In the genomic region with DNA sequence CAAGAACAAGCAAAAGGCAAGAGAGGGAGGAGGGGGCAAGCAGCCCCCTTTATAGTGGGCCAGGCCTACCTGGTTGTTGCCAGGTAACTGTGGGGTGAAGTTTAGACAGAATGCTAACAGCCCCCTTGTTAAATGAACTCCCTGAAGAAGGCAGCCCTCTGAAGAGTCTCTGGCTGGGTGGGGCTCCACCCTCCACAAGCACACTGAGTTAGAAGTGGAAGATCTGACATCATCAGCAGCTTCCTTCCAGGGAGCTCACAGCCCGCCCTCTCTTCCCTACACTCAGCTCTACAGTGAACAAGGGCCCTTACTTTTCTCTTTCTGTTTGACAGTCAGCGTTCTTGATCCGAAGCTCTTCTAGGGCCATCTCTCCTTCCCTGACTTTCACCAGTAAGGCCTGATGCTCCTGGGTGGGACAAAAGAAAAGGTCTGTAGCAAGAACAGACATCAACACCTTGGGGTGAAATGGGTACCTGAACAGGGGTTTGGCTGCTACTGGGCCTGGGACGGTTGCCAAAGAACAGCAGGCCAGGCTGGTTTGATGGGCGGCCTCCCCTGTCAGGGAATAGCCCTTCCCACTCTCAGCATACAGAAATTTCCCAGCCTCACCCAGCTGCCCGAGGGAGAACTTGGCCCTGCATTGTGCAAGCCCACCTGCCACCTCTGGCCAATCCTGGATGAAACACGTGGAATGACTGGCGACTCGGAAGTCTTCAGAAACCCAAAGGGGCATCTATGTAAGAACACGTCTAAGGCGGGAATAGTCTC, we compare ENCODE assay signal across 13 mouse cellular contexts. TPM values are rescaled to one million over a fixed set of nuclear protein-coding genes. Genes with fewer than 3 reads are reported as not detected.
DNase-seq lines count a peak whose midpoint lies in the region; ATAC-seq and TF ChIP-seq lines count a peak whose summit lies in the region.
"Had no signal": no experiment of that assay in that cellular context is flagged by ENCODE, and none has a peak within 500 bp of the region (broad histone marks: within the 10 kb centered on the region; RNA-seq: fewer than 3 reads in every experiment).

No protein-coding gene starts in this region.

- intact Hi-C loops in heart, adult 2 months (cut with DNase I): no loop called here
- intact Hi-C loops in left cerebral cortex, postnatal 10 days (cut with DNase I): no loop called here

- no peaks in the 10 kb centered on the region for H3K79me2 ChIP-seq in heart, adult 2 months (replicated peaks; ENCODE audit: control insufficient read depth, insufficient read depth, low read length)

- no peak overlapping the region for H3K4me3 ChIP-seq in heart, adult 2 months
- H3K4me3 ChIP-seq in limb, embryonic 15.5 days: no peak overlapping the region
- H3K4me3 ChIP-seq: midbrain, embryonic 15.5 days had no signal

- ATAC-seq in CD4-positive, CD25-positive, alpha-beta regulatory T cell, adult 4 months: no peak
- ATAC-seq in limb, embryonic 15.5 days (ENCODE audit: insufficient number of reproducible peaks, low FRiP score, low TSS enrichment, low read depth): peak; percentile 88
- ATAC-seq: intestine, postnatal 0 days; midbrain, embryonic 15.5 days; Patski had no signal

- no peak overlapping the region for H3K4me2 ChIP-seq in limb, embryonic 15.5 days
- H3K4me2 ChIP-seq: midbrain, embryonic 15.5 days had no signal

- H3K27me3 ChIP-seq in heart, adult 2 months (ENCODE audit: control insufficient read depth, insufficient read depth, low read length): no peaks in the 10 kb centered on the region
- H3K27me3 ChIP-seq in limb, embryonic 15.5 days: no peaks in the 10 kb centered on the region
- H3K27me3 ChIP-seq: midbrain, embryonic 15.5 days; Patski had no signal

- peak overlapping the region; percentile 44 for H3K27ac ChIP-seq in heart, adult 2 months
- H3K27ac ChIP-seq in limb, embryonic 15.5 days: peak overlapping the region; percentile 68
- H3K27ac ChIP-seq: midbrain, embryonic 15.5 days had no signal

- no peak overlapping the region for H3K9ac ChIP-seq in heart, adult 2 months (ENCODE audit: low read depth, low read length)
- no peak overlapping the region for H3K9ac ChIP-seq in limb, embryonic 15.5 days
- H3K9ac ChIP-seq: midbrain, embryonic 15.5 days had no signal

- WGBS in heart, adult 2 months: 54% methylated on average over 11 of the region's 11 CpGs
- 70% methylated on average over 11 of the region's 11 CpGs for WGBS in limb, embryonic 15.5 days

- H3K36me3 ChIP-seq in heart, adult 2 months (ENCODE audit: control insufficient read depth, insufficient read depth, low read length): no peaks in the 10 kb centered on the region
- no peaks in the 10 kb centered on the region for H3K36me3 ChIP-seq in limb, embryonic 15.5 days
- H3K36me3 ChIP-seq: midbrain, embryonic 15.5 days had no signal

- no peaks in the 10 kb centered on the region for H3K9me3 ChIP-seq in limb, embryonic 15.5 days
- H3K9me3 ChIP-seq: midbrain, embryonic 15.5 days had no signal

- TF ChIP-seq EP300 in heart, adult 2 months (IDR thresholded peaks at IDR 0.05; ENCODE audit: insufficient read depth, low read depth, low read length): no peak

- DNase-seq in CD4-positive, CD25-positive, alpha-beta regulatory T cell, adult 2 months (ENCODE audit: low read depth, low spot score): peak; percentile 5
- peak in 1 of 2 experiments; percentile 52 for DNase-seq in heart, adult 2 months
- peak; percentile 40 for DNase-seq in lung, postnatal 14 days
- DNase-seq in left cerebral cortex, postnatal 10 days (ENCODE audit: extremely low spot score in 1 of 2, low spot score in 2 of 2): no peak
- DNase-seq in natural killer cell, adult 2 months (ENCODE audit: low spot score in 2 of 2): no peak
- DNase-seq in right cerebral cortex, postnatal 4 days: no peak
- DNase-seq: gastrocnemius, postnatal 14 days had no signal

- no peak for TF ChIP-seq CTCF in heart, adult 2 months (IDR thresholded peaks at IDR 0.05)

- no peak for TF ChIP-seq POLR2A in heart, adult 2 months (IDR thresholded peaks at IDR 0.05; ENCODE audit: insufficient read depth, low read depth, low read length)

- peaks cover 2% of the 10 kb centered on the region; the same call in 1 of the 2 replicates for H3K4me1 ChIP-seq in heart, adult 2 months (ENCODE audit: control insufficient read depth, insufficient read depth, low read length)
- H3K4me1 ChIP-seq in limb, embryonic 15.5 days: peaks cover 12% of the 10 kb centered on the region
- H3K4me1 ChIP-seq: midbrain, embryonic 15.5 days had no signal

RNA-seq across cellular contexts. Expression of gene Gm10972, which starts 21.0 kb away (rescaled TPM):
- not detected for polyA plus RNA-seq in CD4-positive, CD25-positive, alpha-beta regulatory T cell, adult 4 months (2017; shearing (Covaris generic))
- total RNA-seq in heart, adult 2 months (2021): not detected
- not detected in 2 replicates for polyA plus RNA-seq in heart, adult 2 months (2012; rRNA removed)
- not detected in 2 replicates for polyA plus RNA-seq in limb, embryonic 15.5 days (2015; fragmentation: Nextera tagmentation; extraction: Ambion mirVana)
- total RNA-seq in left cerebral cortex, postnatal 10 days (2021): not detected
- total RNA-seq: gastrocnemius, postnatal 14 days had no signal
- polyA plus RNA-seq: embryonic facial prominence, embryonic 11.5 days; intestine, postnatal 0 days; midbrain, embryonic 15.5 days; Patski had no signal

RNA-seq across cellular contexts. Expression of gene Tuft1, which starts 36.7 kb away (rescaled TPM):
- 1 to 10 TPM; 2.1 to 6.8 TPM for polyA plus RNA-seq in CD4-positive, CD25-positive, alpha-beta regulatory T cell, adult 4 months (2017; shearing (Covaris generic))
- total RNA-seq in heart, adult 2 months (2021): 1 to 10 TPM; 2.0 to 2.1 TPM
- 1.6 and 1.9 TPM in 2 replicates for polyA plus RNA-seq in heart, adult 2 months (2012; rRNA removed)
- polyA plus RNA-seq in limb, embryonic 15.5 days (2015; fragmentation: Nextera tagmentation; extraction: Ambion mirVana): 30.2 and 30.9 TPM in 2 replicates
- total RNA-seq in left cerebral cortex, postnatal 10 days (2021): 1 to 10 TPM in 1 of 2 experiments, under 1 TPM in 1; 0.77 to 1.3 TPM

RNA-seq across cellular contexts. Expression of gene Snx27, which starts 39.4 kb away (rescaled TPM):
- polyA plus RNA-seq in CD4-positive, CD25-positive, alpha-beta regulatory T cell, adult 4 months (2017; shearing (Covaris generic)): 10 to 100 TPM; 17.1 TPM
- 10 to 100 TPM; 27.4 to 29.0 TPM for total RNA-seq in heart, adult 2 months (2021)
- 7.5 and 14.4 TPM in 2 replicates for polyA plus RNA-seq in heart, adult 2 months (2012; rRNA removed)
- polyA plus RNA-seq in limb, embryonic 15.5 days (2015; fragmentation: Nextera tagmentation; extraction: Ambion mirVana): 43.4 and 45.7 TPM in 2 replicates
- 10 to 100 TPM; 86.0 to 90.2 TPM for total RNA-seq in left cerebral cortex, postnatal 10 days (2021)

Comparison
In these comparisons a context has a peak if more than half of its experiments do, and no peak if none do; other contexts are left out.
1. DNase-seq: peak in CD4-positive, CD25-positive, alpha-beta regulatory T cell, adult 2 months (single experiment) and lung, postnatal 14 days (single experiment); none in left cerebral cortex, postnatal 10 days (0 of 2), natural killer cell, adult 2 months (0 of 2) and right cerebral cortex, postnatal 4 days (single experiment).